Mouse (Mus musculus) embryo, embryonic 11.5 days (tissue): ENCODE measurements around the gene Sdk2.

Experiments
- DNase-seq: peaks from one replicate; pipeline ENCODE4 v3.0.0-alpha.2; 2012; ENCODE audit warnings: low read depth, low spot score

The Sdk2 gene

GRCm38 (mm10) chr11:113740100-113740499 lies 326.7 kb downstream of the Sdk2 start:
- DNase-seq: no peak

GRCm38 (mm10) chr11:113739213-113739612 lies 327.6 kb downstream of the Sdk2 start:
- DNase-seq: no peak

- no peak for DNase-seq
Observed at GRCm38 (mm10) chr11:113737912-113738311, 328.9 kb downstream of the Sdk2 start.

GRCm38 (mm10) chr11:113737553-113737854 lies 329.3 kb downstream of the Sdk2 start:
- DNase-seq: no peak

- no peak for DNase-seq
Observed at GRCm38 (mm10) chr11:113736848-113737552, 329.8 kb downstream of the Sdk2 start.

- no peak for DNase-seq
Observed at GRCm38 (mm10) chr11:113735151-113735550, 331.7 kb downstream of the Sdk2 start.

GRCm38 (mm10) chr11:113733631-113734364 lies 333.0 kb downstream of the Sdk2 start:
- DNase-seq: no peak

- no peak for DNase-seq
Observed at GRCm38 (mm10) chr11:113731945-113732612, 334.8 kb downstream of the Sdk2 start.

GRCm38 (mm10) chr11:113730879-113731278 lies 336.0 kb downstream of the Sdk2 start:
- no peak for DNase-seq

- no peak for DNase-seq
Observed at GRCm38 (mm10) chr11:113729917-113730316, 336.9 kb downstream of the Sdk2 start.

GRCm38 (mm10) chr11:113729239-113729638 lies 337.6 kb downstream of the Sdk2 start:
- DNase-seq: no peak

- DNase-seq: no peak
Observed at GRCm38 (mm10) chr11:113727992-113728391, 338.9 kb downstream of the Sdk2 start.

GRCm38 (mm10) chr11:113726994-113727888 lies 339.6 kb downstream of the Sdk2 start:
- no peak for DNase-seq
